Mouse (Mus musculus): ENCODE measurements around the gene Zfp628.
A peak's percentile ranks its signal among the peaks of the same experiment; 100 is the strongest.

The Zfp628 gene

DNA sequence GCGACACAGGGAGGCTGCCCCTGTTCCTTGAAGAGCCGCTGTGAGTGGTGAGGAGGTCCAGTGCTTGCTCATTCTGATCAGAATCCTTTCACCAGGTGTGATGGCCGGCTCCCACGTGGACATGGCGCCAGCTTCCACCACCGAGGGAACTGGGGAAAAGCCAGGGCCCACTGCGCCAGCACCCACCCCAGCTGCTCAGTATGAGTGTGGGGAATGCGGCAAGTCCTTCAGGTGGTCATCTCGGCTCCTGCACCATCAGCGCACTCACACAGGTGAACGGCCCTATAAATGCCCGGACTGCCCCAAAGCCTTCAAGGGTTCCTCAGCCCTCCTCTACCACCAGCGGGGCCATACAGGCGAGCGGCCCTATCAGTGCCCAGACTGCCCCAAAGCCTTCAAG lies 3.7 kb downstream of the Zfp628 start:
- DNase-seq, result no peak

DNA sequence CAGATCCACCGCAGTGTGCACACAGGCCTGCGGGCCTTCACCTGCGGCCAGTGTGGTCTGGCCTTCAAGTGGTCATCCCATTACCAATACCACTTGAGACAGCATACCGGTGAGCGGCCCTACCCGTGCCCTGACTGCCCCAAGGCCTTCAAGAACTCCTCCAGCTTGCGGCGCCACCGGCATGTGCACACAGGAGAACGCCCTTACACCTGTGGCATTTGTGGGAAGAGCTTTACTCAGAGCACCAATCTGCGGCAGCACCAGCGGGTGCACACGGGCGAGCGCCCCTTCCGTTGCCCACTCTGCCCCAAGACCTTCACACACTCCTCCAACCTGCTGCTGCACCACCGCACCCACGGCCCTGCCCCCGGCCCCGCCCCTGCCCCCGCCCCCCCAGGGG lies 4.1 kb downstream of the Zfp628 start:
- DNase-seq, result no peak

DNA sequence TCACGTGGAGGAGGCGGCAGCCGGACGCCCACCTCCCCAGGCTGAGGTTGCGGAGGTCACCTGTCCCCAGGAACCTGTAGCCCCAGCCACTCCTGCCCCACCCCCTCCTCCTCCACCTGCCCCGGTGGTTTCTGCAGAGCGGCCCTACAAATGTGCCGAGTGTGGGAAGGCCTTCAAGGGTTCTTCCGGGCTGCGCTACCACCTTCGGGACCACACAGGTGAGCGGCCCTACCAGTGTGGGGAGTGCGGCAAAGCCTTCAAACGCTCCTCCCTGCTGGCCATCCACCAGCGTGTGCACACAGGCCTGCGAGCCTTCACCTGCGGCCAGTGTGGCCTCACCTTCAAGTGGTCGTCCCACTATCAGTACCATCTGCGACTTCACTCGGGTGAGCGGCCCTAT lies 5.0 kb downstream of the Zfp628 start:
- DNase-seq, result no peak

DNA sequence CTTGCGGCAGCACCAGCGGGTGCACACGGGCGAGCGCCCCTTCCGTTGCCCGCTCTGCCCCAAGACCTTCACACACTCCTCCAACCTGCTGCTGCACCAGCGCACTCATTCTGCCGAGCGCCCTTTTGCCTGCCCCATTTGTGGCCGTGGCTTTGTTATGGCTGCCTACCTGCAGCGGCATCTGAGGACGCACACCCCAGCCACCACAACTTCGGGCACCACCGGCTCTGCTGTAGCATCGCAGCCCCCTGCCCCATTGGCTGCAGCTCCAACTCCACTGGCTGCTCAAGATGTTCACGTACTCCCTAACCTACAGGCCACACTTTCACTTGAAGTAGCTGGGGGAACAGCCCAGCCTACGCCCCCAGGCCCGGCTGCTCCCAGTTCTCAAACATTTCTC lies 5.5 kb downstream of the Zfp628 start:
- no peak for DNase-seq

DNA sequence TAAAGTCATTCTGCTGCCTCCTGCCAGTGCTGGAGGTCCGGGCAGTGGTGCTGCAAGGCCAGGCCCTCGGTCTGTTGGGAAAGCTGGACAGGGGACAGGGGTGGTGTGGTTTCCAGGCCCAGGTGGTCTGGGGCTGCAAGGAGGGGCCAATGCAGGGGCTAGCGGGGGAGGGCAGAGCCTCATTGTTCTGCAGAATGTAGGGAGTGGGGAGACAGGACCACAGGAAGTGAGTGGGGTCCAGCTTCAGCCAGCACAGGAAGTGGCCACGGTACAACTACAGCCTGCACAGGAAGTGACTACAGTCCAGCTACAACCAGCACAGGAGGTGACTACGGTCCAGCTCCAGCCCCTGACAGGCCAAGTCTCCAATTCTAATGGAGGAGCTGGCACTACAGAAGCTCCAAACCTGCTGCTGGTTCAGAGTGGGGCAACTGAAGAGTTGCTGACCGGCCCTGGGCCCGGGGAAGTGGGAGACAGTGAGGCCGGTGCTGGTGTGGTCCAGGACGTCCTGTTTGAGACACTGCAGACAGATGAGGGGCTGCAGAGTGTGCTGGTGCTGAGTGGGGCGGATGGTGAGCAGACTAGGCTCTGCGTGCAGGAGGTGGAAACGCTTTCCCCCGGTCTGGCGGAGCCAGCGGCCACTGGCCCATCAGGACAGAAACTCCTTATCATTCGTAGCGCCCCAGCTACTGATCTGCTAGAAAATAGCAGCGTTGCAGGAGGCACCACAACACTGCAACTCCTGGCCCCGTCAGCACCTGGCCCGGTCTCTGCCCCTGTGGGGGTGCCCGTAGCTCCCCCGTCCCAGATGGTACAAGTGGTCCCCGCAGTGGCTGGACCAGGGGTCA lies 6.2 kb downstream of the Zfp628 start:
- DNase-seq, result no peak

DNA sequence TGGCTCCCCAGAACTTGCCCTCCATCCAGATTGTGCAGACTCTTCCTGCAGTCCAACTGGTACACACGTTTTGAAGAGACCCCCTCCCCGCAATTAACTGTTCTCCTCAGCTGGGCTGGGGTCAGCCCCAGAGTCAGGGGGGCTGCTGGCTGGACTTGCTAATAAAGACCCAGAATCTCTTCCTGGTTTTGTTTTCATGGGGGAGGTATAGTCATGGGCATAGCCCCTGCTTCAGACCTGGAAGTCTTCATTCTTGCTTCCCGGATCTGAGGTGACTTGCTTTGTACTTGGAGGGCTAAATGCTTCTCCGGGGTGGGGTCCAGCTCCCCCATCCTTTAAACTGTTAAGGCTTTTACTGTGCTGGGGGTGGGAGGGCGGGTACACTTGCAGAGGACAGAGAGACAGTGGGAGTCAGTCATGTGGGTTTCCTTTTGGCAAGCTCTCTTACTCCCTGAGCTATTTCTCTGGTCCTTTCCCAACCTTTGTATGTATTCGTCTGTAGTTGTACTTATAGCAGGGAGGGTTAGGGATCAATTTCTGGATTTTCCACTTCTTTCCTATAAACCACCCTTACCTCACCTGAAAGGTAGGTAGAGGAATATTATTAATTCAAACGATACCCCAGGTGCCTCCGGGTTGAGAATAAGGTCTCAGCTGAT lies 6.9 kb downstream of the Zfp628 start, which contains the start of gene Nat14:
Gene Nat14, plus strand, starts transcription at position 205 of the 659 bp plus-strand sequence.
- DNase-seq, result no peak

DNA sequence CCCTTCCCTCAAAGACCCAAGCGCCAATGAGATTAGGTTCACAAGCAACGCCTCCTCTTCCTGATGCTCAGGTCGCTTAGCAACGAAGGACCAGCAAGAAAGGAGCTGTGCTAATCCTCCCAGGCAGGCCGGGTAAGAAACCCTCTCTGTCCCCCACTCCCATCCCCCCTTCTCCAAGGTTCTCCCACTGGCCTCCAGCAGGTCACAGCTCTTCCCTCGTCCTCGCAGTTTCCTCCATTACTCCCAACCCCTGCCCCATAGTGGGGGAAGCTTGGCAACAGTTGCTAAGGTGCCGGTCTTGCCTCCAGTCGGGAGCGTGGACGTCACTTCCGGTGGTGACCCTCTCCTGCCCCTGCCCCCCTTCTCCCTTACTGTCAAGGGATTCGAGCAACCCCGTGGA lies 7.5 kb downstream of the Zfp628 start:
- DNase-seq, result peak; percentile 64 to 67

DNA sequence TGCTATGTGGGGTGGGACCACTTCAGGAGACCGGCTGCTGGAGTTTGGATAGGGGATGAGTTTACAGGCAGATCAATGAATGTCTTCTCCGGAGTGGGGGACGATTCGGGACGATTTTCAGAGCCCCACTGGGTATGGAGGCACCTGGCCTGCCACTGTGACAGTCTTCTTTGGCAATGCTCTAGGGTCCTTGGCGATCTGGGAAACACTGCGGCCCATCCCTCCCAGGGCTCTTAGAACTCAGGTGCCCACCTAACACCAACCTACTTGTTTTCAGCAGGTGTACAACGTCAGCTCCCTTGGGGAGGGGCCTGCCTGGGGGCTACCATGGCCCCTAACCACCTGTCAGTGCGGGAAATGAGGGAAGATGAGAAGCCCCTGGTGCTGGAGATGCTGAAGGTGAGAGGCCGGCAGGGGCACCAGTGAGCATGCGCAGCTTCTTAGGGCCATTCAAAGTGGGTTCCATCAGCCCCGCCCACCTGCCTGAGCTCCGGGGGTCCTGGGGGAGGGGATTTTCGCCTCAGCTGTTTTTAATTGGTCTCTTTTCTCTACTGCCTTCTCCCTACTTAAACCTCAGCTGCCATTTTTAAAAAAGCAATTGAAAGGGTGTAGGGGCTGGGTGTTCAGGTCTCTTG lies 8.0 kb downstream of the Zfp628 start:
- DNase-seq, result peak; percentile 33 to 34

DNA sequence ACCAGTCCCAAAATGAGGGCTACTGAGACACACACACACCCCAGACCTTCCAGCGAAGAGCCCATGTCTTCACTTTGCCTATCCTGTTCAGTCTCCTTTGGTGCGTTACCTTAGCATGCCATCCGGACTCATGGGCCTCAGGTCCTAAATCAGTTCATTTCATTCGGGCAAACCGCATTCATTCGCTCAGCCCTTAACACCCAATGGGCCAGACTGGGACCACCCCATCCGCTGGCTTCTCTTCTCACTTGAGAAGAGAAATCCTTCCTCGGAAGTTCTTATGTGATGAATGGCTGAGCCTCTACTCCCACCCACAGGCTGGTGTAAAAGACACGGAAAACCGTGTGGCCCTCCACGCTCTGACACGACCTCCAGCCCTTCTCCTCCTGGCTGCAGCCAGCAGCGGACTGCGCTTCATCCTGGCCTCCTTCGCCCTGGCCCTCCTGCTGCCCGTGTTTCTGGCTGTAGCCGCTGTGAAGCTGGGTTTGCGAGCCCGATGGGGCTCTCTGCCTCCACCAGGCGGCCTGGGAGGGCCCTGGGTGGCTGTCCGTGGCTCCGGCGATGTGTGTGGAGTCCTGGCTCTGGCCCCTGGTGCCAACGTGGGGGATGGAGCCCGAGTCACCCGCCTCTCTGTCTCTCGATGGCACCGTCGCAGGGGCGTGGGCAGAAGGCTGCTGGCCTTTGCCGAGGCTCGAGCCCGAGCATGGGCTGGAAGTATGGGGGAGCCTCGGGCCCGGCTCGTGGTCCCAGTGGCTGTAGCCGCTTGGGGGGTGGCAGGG lies 8.8 kb downstream of the Zfp628 start:
- peak; percentile 51 to 60 for DNase-seq

DNA sequence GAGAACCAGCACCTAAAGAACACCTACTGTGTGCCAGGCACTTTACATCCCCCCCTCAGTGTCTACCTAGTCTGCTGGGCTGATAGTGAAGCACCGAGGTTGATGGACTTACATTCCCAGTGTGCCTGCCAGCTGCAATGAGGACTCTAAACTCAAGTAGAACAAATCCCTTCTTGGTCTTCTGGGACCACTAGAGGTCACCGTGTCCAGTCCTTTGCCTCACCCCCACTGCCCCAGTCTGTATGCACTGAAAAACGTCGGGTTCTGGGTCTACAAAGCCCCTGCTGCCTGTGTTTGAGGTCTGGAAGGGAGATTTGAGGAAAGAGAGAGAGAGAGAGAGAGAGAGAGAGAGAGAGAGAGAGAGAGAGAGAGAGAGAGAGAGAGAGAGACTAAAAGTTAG lies 9.5 kb downstream of the Zfp628 start:
- DNase-seq, result no peak

DNA sequence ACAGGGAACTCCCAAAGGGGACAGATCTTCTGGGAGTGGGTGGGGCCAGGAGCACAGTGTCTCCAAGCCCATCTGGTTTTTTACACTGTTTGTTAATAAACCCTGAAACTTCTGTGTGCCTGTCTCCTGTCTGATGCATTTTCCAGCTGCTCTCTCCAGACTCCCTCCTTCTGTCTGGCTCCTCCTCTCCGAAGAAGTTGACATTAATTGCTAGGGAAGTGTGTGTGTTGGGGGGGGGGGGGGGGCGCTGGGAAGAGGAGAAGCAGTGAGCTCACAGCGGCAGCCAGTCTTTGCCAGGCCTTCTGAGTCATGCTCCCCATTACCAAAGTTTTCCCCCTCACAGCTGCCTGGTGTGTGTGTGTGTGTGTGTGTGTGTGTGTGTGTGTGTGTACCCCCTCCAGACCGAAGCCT lies 9.9 kb downstream of the Zfp628 start:
- DNase-seq, result no peak

DNA sequence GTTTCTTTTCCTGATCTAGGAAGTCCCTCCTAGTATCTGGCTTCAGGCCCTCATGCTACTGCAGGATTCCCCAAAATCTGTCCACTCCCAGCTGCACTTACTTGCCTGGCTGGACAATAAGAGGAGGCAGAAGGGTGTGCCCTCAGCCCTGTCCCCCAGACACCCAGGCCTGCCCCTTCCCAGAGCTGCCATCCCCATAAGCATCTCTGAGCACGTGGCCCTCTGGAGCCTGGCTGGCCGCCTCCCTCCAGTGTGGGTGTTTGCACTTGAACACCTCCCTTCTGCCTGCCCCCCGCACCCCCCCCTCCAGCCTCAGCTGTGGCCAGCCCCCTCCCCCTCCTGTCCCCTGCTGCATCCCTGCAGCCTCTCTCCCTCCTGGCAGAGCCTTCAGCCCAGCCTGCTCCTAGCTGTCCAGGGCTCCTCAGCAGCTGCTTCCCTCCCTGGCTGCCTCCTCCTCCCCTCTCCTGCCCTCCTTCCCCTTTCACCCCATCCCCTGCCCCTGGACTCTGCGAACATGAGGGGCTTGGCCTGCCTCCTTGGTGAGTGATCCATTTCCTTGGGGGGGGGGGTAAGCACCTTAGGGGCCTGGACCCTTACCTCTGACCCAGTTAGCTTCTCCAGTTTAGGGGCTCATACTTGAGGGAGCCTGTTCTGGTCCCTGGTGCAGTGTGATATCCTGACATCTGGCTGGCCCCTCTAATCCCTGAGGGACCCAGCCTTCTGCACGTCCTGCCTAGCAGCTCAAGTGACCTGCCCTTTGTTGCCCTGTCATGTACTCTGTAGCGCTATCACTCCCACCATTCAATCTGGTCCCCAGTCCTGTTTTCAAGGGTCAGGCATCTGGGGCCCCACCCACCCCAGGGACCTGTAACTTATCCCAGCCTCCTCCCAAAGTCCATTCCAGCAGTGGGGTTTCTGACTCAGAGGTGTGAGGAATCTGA lies 10.7 kb downstream of the Zfp628 start, which contains the start of gene Ssc5d:
Gene Ssc5d, plus strand, starts transcription at position 345 of the 941 bp plus-strand sequence.
- no peak for DNase-seq

DNA sequence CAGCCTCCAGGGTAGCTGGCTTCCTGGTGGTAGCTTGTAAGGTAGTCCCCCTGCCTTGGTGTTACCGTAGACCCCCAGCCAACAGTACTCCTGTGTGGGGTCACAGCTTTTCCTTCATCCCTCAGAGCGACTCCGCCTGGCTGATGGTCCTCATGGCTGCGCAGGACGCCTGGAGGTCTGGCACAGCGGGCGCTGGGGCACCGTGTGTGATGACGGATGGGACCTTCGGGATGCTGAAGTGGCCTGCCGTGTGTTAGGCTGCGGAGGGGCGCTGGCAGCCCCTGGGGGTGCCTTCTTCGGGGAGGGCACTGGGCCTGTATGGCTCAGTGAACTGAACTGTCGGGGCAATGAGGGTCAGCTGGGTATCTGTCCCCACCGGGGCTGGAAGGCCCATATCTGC lies 11.8 kb downstream of the Zfp628 start:
- DNase-seq, result no peak

DNA sequence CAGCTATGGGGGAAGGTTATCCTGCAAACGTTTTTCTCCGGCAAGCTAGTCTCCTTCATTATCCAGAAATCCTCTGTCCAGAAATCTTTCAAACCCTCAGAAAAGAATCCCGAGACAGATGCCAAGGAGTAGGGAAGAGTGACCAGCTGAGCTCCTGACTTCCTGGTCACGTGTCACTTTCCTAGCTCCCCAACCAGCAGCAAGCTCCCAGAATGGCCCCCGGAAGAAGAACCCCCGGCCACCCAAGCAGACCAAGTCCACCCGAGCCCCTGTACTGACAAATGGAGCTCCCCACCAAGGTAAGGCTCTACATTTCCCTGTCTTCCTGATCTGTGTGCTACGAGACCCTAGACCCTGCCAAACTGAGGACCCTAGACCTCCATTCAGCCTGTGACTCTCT lies 12.7 kb downstream of the Zfp628 start:
- DNase-seq, result no peak

DNA sequence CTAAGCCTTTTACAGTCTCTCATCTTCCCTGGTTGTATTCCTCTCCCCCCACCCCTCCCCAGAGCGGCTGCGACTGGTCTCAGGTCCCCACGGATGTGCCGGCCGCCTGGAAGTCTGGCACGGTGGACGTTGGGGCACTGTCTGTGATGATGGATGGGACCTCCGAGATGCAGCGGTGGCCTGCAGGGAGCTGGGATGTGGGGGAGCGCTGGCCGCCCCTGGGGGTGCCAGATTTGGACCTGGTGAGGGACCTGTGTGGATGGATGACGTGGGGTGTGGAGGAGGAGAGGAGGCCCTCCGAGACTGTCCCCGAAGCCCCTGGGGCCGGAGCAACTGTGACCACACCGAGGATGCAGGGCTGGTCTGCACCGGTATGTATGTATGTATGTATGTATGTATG lies 13.3 kb downstream of the Zfp628 start:
- DNase-seq, result no peak

DNA sequence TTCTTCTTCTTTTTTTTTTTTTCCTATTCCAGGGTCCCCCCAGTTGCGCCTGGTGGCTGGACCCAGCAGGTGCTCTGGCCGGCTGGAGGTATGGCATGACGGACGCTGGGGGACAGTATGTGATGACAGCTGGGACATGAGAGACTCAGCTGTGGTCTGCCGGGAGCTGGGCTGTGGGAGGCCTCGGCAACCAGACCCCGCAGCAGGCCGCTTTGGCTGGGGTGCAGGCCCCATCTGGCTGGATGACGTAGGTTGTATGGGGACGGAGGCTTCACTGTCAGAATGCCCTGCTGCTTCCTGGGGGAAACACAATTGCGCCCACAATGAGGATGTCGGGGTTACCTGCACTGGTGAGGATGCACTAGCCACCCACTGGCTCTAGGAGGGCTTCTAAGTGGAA lies 18.1 kb downstream of the Zfp628 start:
- DNase-seq, result no peak

DNA sequence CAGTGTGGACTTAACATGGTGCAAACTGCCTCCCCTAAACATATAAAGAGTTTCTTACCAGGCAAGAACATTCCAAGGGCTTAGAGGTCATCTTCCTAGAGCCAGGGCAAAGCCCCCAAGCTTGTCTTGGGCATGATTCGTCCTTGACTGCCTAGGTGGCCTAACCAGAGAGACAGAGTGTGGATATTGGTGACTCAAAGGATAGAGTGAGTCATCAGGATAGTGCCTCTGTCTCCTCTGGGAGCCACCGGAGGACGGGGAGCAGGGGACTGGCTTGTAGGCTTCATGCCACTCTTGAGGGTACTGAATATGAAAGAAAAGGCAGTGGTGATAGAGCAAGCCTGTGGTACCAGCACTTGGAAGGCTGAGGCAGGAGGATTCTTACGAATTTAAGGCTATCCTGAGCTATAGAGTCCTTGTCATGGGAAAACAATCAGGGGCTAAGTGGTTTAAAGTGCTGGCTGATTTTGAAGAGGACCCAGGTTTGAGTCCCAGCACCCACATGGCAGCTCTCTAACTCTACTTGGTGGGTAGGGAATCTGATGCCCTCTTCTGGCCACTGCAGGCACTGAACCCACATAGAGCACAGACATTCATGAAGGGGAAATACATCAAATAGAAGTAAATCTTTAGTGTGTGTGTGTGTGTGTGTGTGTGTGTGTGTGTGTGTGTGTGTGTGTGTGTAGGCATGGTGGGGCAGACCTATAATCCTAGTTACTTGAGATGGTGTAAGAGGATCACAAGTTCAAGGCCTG lies 19.3 kb downstream of the Zfp628 start:
- no peak for DNase-seq

DNA sequence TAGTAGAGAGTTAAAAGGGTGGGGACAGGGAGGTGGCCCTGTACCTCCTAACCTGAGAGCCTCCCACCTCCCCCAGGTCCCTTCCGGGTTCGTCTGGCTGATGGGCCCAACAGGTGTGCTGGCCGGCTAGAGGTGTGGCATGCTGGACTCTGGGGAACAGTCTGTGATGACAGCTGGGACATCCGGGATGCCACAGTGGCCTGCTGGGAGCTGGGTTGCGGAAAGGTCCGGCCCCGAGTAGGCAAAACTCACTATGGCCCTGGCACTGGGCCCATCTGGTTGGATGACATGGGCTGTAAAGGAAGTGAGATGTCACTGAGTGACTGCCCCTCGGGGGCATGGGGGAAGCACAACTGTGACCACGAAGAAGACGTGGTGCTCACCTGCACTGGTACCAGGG lies 21.8 kb downstream of the Zfp628 start:
- no peak for DNase-seq

DNA sequence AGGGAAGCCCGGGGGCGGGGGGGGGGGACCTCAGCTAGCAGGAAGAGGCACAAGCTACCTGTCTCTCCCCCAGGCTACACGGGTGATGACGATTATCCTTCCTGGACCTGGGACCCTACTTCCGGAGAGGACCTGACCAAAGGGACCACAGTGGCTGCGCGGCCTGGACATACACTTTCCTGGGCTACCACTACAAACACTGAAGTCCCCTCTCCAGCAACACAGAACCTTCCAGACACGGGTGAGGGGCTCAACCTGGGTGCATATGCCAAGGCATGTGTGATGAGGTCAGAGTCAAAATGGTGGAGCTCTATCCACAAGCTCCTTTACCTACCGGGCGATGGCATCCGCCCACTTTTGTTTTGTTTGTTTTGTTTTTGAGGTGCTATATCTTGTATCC lies 22.4 kb downstream of the Zfp628 start:
- no peak for DNase-seq

DNA sequence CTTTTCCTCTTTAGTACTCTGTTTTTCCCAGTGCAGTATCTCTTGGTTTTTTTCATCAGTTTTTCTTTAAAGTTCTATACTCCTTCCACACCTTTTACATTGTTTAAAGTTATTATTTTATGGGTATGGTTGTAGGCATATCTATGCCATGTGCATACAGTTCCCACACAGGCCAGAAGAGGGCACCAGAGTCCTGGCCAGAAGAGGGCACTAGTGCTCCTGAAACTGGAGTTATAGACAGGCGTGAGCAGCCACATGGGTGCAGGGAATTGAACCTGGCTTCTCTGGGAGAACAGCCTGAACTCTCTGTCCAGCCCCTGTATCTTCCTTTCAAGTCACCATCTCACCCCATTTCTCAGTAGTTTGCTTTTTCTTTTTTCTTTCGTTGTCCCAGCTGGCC lies 23.4 kb downstream of the Zfp628 start:
- peak; percentile 87 to 88 for DNase-seq

DNA sequence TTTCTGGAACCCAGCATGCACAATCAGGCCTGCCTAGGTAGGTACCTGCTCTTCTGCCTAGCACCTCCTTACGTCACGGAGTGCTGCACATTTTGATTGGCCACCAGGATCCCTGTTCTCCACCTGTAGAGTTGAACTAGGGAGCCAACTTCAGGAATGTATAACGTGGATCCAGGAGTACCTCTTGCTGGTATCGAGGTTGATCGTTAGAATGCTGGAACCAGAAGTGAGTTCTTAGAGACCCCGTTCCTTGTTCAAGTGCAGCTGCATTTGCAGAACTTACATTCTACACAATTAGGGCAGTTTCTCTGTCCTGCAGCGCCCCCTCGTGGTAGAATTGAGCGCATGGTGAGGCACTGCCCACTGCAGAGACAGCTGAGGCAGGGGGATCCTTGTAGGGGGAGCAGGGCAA lies 25.1 kb downstream of the Zfp628 start:
- peak; percentile 95 for DNase-seq

Data from B cell, adult 2 months (primary cell).